Comparison of ENCODE assay signal across 8 mouse cellular contexts in the genomic region with DNA sequence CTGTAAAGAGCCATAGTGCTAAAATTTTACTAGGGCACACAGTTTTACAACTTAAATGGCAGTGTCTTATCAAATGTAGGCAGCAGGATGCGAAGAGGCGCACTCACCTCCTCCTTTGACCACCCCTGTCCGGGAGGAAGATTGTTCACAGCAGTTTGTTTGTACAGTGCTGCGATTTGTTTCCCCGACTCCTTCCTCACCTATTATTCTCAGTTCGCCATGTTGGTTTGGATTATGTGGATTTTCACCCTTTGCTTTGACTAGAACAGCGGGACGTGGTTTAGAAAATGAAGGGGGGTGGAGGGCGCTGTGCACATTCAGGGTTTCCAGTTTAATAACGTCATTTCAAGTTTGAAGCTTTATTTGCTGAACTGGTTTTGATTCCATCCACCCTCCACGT. TPM values are rescaled to one million over a fixed set of nuclear protein-coding genes. Genes with fewer than 3 reads are reported as not detected.
DNase-seq lines count a peak whose midpoint lies in the region; ATAC-seq lines count a peak whose summit lies in the region.

No protein-coding gene starts in this region.

- ATAC-seq in hindbrain, embryonic 12.5 days (ENCODE audit: low FRiP score): peak; percentile 68
- ATAC-seq in activated CD4-positive, CD25-positive, alpha-beta regulatory T cell, adult 4 months: no peak

- peak overlapping the region; percentile 69 for H3K4me3 ChIP-seq in embryonic facial prominence, embryonic 10.5 days
- peak overlapping the region; percentile 59 for H3K4me3 ChIP-seq in hindbrain, embryonic 12.5 days

- H3K36me3 ChIP-seq in embryonic facial prominence, embryonic 10.5 days (replicated peaks): no peaks in the 10 kb centered on the region
- no peaks in the 10 kb centered on the region for H3K36me3 ChIP-seq in hindbrain, embryonic 12.5 days

- peaks cover under 1% of the 10 kb centered on the region; the same call in 1 of the 2 replicates for H3K27me3 ChIP-seq in embryonic facial prominence, embryonic 10.5 days (replicated peaks; ENCODE audit: low read depth, poor library complexity, severe bottlenecking)
- no peaks in the 10 kb centered on the region for H3K27me3 ChIP-seq in hindbrain, embryonic 12.5 days

- no peaks in the 10 kb centered on the region for H3K9me3 ChIP-seq in embryonic facial prominence, embryonic 10.5 days
- H3K9me3 ChIP-seq in hindbrain, embryonic 12.5 days (replicated peaks): no peaks in the 10 kb centered on the region

- H3K27ac ChIP-seq in embryonic facial prominence, embryonic 10.5 days (replicated peaks): peak overlapping the region; percentile 91
- H3K27ac ChIP-seq in hindbrain, embryonic 12.5 days: peak overlapping the region; percentile 89

- WGBS in embryonic facial prominence, embryonic 10.5 days: 2% methylated on average over 11 of the region's 11 CpGs
- 1% methylated on average over 11 of the region's 11 CpGs for WGBS in hindbrain, embryonic 12.5 days

- intact Hi-C loops in gastrocnemius, postnatal 14 days (cut with DNase I; ENCODE audit: low total_unique reads): no loop called here

- H3K4me2 ChIP-seq in hindbrain, embryonic 12.5 days (replicated peaks): peak overlapping the region; percentile 77

- H3K9ac ChIP-seq in hindbrain, embryonic 12.5 days: peak overlapping the region; percentile 65

- peak; percentile 27 for DNase-seq in kidney, postnatal 10 days
- DNase-seq in kidney, postnatal 14 days: no peak
- no peak for DNase-seq in embryonic facial prominence, embryonic 10.5 days (ENCODE audit: low spot score)
- peak; percentile 1 for DNase-seq in lung, postnatal 14 days
- no peak for DNase-seq in gastrocnemius, postnatal 14 days
- DNase-seq in urinary bladder, adult 2 months (ENCODE audit: low spot score): no peak

- H3K4me1 ChIP-seq in embryonic facial prominence, embryonic 10.5 days: peaks cover 27% of the 10 kb centered on the region
- H3K4me1 ChIP-seq in hindbrain, embryonic 12.5 days: peaks cover 3% of the 10 kb centered on the region; the same call in 1 of the 2 replicates

RNA-seq across cellular contexts. Expression of gene Epha3, which starts 6.4 kb away (rescaled TPM):
- polyA plus RNA-seq in embryonic facial prominence, embryonic 10.5 days (2016; fragmentation: Nextera tagmentation; extraction: Ambion mirVana): 20.8 and 27.7 TPM in 2 replicates
- polyA plus RNA-seq in hindbrain, embryonic 12.5 days (2016; fragmentation: Nextera tagmentation; extraction: Ambion mirVana): 63.1 and 69.5 TPM in 2 replicates
- total RNA-seq in gastrocnemius, postnatal 14 days (2021): 1 to 10 TPM; 1.7 to 2.0 TPM
- polyA plus RNA-seq in urinary bladder, adult 2 months (2012; rRNA removed): 4.7 and 5.8 TPM in 2 replicates
- polyA plus RNA-seq in activated CD4-positive, CD25-positive, alpha-beta regulatory T cell, adult 4 months (2017; shearing (Covaris generic)): 1 to 10 TPM in 1 of 2 experiments, under 1 TPM in 1; 0.57 to 1.2 TPM

Comparison
In these comparisons a context has a peak if more than half of its experiments do, and no peak if none do; other contexts are left out.
1. DNase-seq: peak in kidney, postnatal 10 days (single experiment) and lung, postnatal 14 days (single experiment); none in kidney, postnatal 14 days (single experiment), embryonic facial prominence, embryonic 10.5 days (single experiment), gastrocnemius, postnatal 14 days (single experiment) and urinary bladder, adult 2 months (single experiment).